Mouse (Mus musculus): ENCODE data around the gene Pbx4. TPM values are rescaled to one million over a fixed set of nuclear protein-coding genes. Genes with fewer than 3 reads are reported as not detected.

The Pbx4 gene
- polyA plus RNA-seq, 1 experiment from 2014 or later = 8.7 TPM

DNA sequence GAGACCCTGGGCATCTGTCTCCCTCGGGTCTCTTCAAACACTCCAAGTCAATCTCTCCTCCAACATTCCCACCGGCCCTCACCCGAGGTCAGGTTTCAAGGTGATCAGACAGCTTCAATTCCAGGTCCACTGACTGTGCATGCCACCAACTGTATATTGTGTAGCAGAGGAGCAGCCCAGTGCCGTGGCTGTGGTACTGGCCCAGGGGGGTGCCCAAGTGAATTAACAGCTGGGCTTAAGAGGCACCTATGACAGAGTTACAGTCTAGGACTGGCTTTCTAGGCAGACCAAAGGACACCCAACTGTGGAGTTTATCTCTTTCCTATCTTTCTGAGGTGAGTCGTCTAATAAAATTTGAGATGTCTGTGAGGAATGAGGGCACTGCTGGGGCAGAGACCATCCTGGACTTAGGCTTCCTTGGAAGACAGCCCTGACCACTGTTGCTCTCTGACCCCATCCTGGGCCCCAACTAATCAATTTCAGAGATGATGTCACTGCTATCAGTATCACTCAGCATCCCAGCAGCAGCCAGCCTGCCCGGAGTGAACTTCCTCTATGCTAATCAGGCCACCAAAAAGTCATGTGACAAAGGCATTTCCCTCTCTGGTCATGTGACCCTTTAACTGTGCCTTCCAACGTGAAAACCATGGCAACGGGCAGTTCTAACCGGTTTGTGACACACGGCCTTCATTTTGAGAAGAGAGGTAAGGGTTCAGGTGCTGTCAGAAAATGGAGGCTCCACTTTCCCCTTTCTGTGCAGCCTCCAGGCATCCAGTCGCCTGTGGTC lies 87.8 kb downstream of the Pbx4 start:
- H3K9ac ChIP-seq = 0 out of 2 replicates have a peak overlapping the region, but pooled peaks have one; percentile 27
- no peaks in the 10 kb centered on the region for H3K27me3 ChIP-seq
- H3K4me1 ChIP-seq = peaks cover 18% of the 10 kb centered on the region
- 29% methylated on average over 11 of the region's 11 CpGs for WGBS
- peak; percentile 45; the same call in 1 of the 2 replicates for ATAC-seq (ENCODE audit: insufficient number of reproducible peaks, insufficient read depth, low FRiP score, low TSS enrichment, low read depth)
- H3K36me3 ChIP-seq = peaks cover 34% of the 10 kb centered on the region
- H3K4me3 ChIP-seq = no peak overlapping the region
- peak overlapping the region; percentile 24; the same call in 1 of the 2 replicates for H3K4me2 ChIP-seq
- no peaks in the 10 kb centered on the region for H3K9me3 ChIP-seq
- H3K27ac ChIP-seq = peak overlapping the region; percentile 68

DNA sequence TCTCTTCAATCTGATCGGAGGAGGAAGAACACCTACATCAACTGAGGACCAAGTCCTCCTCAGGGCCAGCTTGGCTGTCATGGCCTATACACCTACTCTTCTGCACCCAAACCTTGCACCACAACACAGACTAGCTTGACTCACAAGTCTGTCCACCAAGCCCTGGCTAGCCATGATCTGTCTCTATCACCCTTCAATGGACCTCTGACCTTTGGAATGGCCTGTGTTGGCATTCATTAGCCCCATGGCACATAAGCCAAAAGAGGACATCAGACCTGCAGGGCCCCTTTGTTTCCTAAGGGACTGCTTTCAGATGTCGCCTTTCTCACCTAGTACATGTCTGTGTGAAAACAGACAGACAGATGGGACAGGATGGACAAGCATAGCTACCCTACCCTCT lies 88.8 kb downstream of the Pbx4 start:
- H3K9me3 ChIP-seq = no peaks in the 10 kb centered on the region
- no peak overlapping the region for H3K4me3 ChIP-seq
- H3K36me3 ChIP-seq = peaks cover 23% of the 10 kb centered on the region
- peak overlapping the region; percentile 12; the same call in 1 of the 2 replicates for H3K9ac ChIP-seq
- no peaks in the 10 kb centered on the region for H3K27me3 ChIP-seq
- peaks cover 18% of the 10 kb centered on the region for H3K4me1 ChIP-seq
- H3K27ac ChIP-seq = peak overlapping the region; percentile 68
- WGBS = 94% methylated on average over 2 of the region's 2 CpGs
- ATAC-seq (ENCODE audit: insufficient number of reproducible peaks, insufficient read depth, low FRiP score, low TSS enrichment, low read depth) = no peak
- no peak overlapping the region for H3K4me2 ChIP-seq

Other genes starting within 250 kb of the Pbx4 start
- 27.6 and 30.4 TPM in 2 replicates for gene Zfp868, start 206.9 kb upstream of the Pbx4 start, polyA plus RNA-seq (2015; fragmentation: Nextera tagmentation; extraction: Ambion mirVana)
- gene Zfp964, start 178.0 kb upstream of the Pbx4 start, polyA plus RNA-seq (2015; fragmentation: Nextera tagmentation; extraction: Ambion mirVana) = 2.6 and 3.8 TPM in 2 replicates
- 31.0 and 32.6 TPM in 2 replicates for gene Zfp869, start 121.8 kb upstream of the Pbx4 start, polyA plus RNA-seq (2015; fragmentation: Nextera tagmentation; extraction: Ambion mirVana)
- 6.9 and 8.9 TPM in 2 replicates for gene Zfp963, start 82.5 kb upstream of the Pbx4 start, polyA plus RNA-seq (2015; fragmentation: Nextera tagmentation; extraction: Ambion mirVana)
- not detected in 2 replicates for gene Gm20422, start 57.6 kb upstream of the Pbx4 start, polyA plus RNA-seq (2015; fragmentation: Nextera tagmentation; extraction: Ambion mirVana)
- gene Atp13a1, start 41.3 kb upstream of the Pbx4 start, polyA plus RNA-seq (2015; fragmentation: Nextera tagmentation; extraction: Ambion mirVana) = 46.5 and 48.1 TPM in 2 replicates
- gene Zfp866, start 41.3 kb upstream of the Pbx4 start, polyA plus RNA-seq (2015; fragmentation: Nextera tagmentation; extraction: Ambion mirVana) = 39.4 and 41.6 TPM in 2 replicates
- 10.3 and 11.0 TPM in 2 replicates for gene Gmip, start 23.8 kb upstream of the Pbx4 start, polyA plus RNA-seq (2015; fragmentation: Nextera tagmentation; extraction: Ambion mirVana)
- gene Lpar2, start 10.1 kb upstream of the Pbx4 start, polyA plus RNA-seq (2015; fragmentation: Nextera tagmentation; extraction: Ambion mirVana) = 0.55 and 0.58 TPM in 2 replicates
- gene Cilp2, start 55.2 kb downstream of the Pbx4 start, polyA plus RNA-seq (2015; fragmentation: Nextera tagmentation; extraction: Ambion mirVana) = 0.96 and 1.1 TPM in 2 replicates
- 4.5 and 4.7 TPM in 2 replicates for gene Tssk6, start 69.7 kb downstream of the Pbx4 start, polyA plus RNA-seq (2015; fragmentation: Nextera tagmentation; extraction: Ambion mirVana)
- 178 and 184 TPM in 2 replicates for gene Ndufa13, start 70.1 kb downstream of the Pbx4 start, polyA plus RNA-seq (2015; fragmentation: Nextera tagmentation; extraction: Ambion mirVana)
- gene Yjefn3, start 70.2 kb downstream of the Pbx4 start, polyA plus RNA-seq (2015; fragmentation: Nextera tagmentation; extraction: Ambion mirVana) = 3.6 TPM in 2 replicates
- 35.5 and 35.6 TPM in 2 replicates for gene Gatad2a, start 163.9 kb downstream of the Pbx4 start, polyA plus RNA-seq (2015; fragmentation: Nextera tagmentation; extraction: Ambion mirVana)
- 60.3 and 63.7 TPM in 2 replicates for gene Mau2, start 210.2 kb downstream of the Pbx4 start, polyA plus RNA-seq (2015; fragmentation: Nextera tagmentation; extraction: Ambion mirVana)
- 51.1 and 56.5 TPM in 2 replicates for gene Sugp1, start 210.3 kb downstream of the Pbx4 start, polyA plus RNA-seq (2015; fragmentation: Nextera tagmentation; extraction: Ambion mirVana)
- gene Tm6sf2, start 240.4 kb downstream of the Pbx4 start, polyA plus RNA-seq (2015; fragmentation: Nextera tagmentation; extraction: Ambion mirVana) = 0.76 and 1.9 TPM in 2 replicates